Comparison of ENCODE assay signal across 7 mouse cellular contexts in the genomic region with DNA sequence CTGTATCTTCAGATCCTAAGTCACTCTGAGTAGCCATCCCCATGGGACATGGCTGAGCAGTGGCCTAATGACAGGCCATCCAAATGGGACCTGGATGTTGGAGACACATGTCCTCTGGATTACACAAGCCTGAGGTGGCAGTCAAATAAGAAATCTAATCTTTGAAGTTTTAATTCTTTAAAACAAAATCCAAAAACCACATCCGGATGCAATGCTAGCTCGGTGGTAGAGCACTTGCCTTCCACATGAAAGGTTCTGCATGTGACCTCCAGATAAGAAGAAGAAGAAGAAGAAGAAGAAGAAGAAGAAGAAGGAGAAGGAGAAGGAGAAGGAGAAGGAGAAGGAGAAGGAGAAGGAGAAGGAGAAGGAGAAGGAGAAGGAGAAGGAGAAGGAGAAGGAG.
DNase-seq lines count a peak whose midpoint lies in the region; ATAC-seq and TF ChIP-seq lines count a peak whose summit lies in the region.
"Not testable (repeated sequence)": the region's sequence is repeated elsewhere in the genome, so short reads cannot be mapped to it uniquely, and the experiment has no call there.

No protein-coding gene starts in this region.

- peak; percentile 15 for ATAC-seq in inflammation-experienced regulatory T-cells, adult 6 months

- not testable (repeated sequence) for TF ChIP-seq RAD21 in MEL (IDR thresholded peaks at IDR 0.05; ENCODE audit: low read depth, low read length)

- peak; percentile 46 for DNase-seq in CD4-positive helper T cell, adult 2 months (ENCODE audit: low read depth, low spot score)
- DNase-seq in CD4-positive, CD25-positive, alpha-beta regulatory T cell, adult 2 months (ENCODE audit: low read depth, low spot score), result peak; percentile 41
- peak; percentile 60 for DNase-seq in MEL (ENCODE audit: low read depth, low spot score)
- peak; percentile 40 for DNase-seq in MEL-GATA-1-ER (ENCODE audit: extremely low read depth, low read depth)
- DNase-seq in T-cell, adult 2 months (ENCODE audit: low spot score), result peak; percentile 25
- DNase-seq in naive thymus-derived CD4-positive, alpha-beta T cell, adult 2 months (ENCODE audit: low read depth), result peak; percentile 62

- peaks cover 0 to 37% of the 10 kb centered on the region in 2 experiments; a peak in 2 of 4 replicates for H3K36me3 ChIP-seq in MEL (ENCODE audit: control insufficient read depth in 1 of 2, insufficient read depth in 2 of 2, low read length in 2 of 2)

- H3K4me1 ChIP-seq in MEL (ENCODE audit: control insufficient read depth in 1 of 2, insufficient read depth in 2 of 2, low read length in 2 of 2), result peaks cover 6 to 31% of the 10 kb centered on the region in 2 experiments

- H3K4me3 ChIP-seq in MEL (ENCODE audit: control insufficient read depth in 1 of 2, insufficient read depth in 1 of 2, low read depth in 2 of 2, low read length in 2 of 2), result not testable (repeated sequence)

- 0 out of 2 replicates have a peak overlapping the region, but pooled peaks have one; percentile 1 for H3K27ac ChIP-seq in MEL (ENCODE audit: control insufficient read depth, low read depth, low read length)

- TF ChIP-seq POLR2A in MEL (IDR thresholded peaks at IDR 0.05; ENCODE audit: control insufficient read depth in 1 of 2, insufficient read depth in 1 of 2, low read depth in 1 of 2, low read length in 2 of 2, poor library complexity in 1 of 2), result not testable (repeated sequence)

- peak in 1 of 2 experiments; percentile 51; a peak in 2 of 4 replicates for TF ChIP-seq EP300 in MEL (IDR thresholded peaks at IDR 0.05; ENCODE audit: low read depth in 1 of 2, low read length in 2 of 2)

- H3K27me3 ChIP-seq in MEL (ENCODE audit: control insufficient read depth in 1 of 2, insufficient read depth in 2 of 2, low read length in 2 of 2), result not testable (repeated sequence)

- not testable (repeated sequence) for H3K9ac ChIP-seq in MEL (ENCODE audit: control insufficient read depth, low read depth, low read length, poor library complexity, severe bottlenecking)

- H3K79me2 ChIP-seq in MEL (ENCODE audit: control insufficient read depth, insufficient read depth, low read length, poor library complexity), result not testable (repeated sequence)

- not testable (repeated sequence) for TF ChIP-seq CTCF in MEL (IDR thresholded peaks at IDR 0.05 in 2 of 3, conservative IDR thresholded peaks at IDR 0.05 in 1 of 3; ENCODE audit: control insufficient read depth in 1 of 3, insufficient read depth in 1 of 3, low read depth in 2 of 3, low read length in 3 of 3, poor library complexity in 1 of 3, severe bottlenecking in 1 of 3)

- not testable (repeated sequence) for H3K9me3 ChIP-seq in MEL (replicated peaks; ENCODE audit: insufficient read depth, low read length)

TF ChIP-seq in MEL, 35 proteins besides CTCF, POLR2A, EP300 and RAD21:
- TF ChIP-seq BHLHE40 (IDR thresholded peaks at IDR 0.05; ENCODE audit: borderline replicate concordance, low read depth, low read length) (peak; percentile 65; the same call in 1 of the 2 replicates), RCOR1 (IDR thresholded peaks at IDR 0.05; ENCODE audit: low read depth, low read length) (peak; percentile 66), USF1 (IDR thresholded peaks at IDR 0.05; ENCODE audit: low read depth, low read length) (peak; percentile 64; the same call in 1 of the 2 replicates)
